ENCODE assay signal across 18 mouse cellular contexts in genomic region chr10:127955034-127955433, GRCm38 (mm10). TPM values are rescaled to one million over a fixed set of nuclear protein-coding genes. Genes with fewer than 3 reads are reported as not detected.
"Had no signal": no experiment of that assay in that cellular context is flagged by ENCODE, and none has a peak within 500 bp of the region (broad histone marks: within the 10 kb centered on the region; RNA-seq: fewer than 3 reads in every experiment).

No protein-coding gene starts in this region.

- H3K4me2 ChIP-seq: liver, embryonic 13.5 days; lung, embryonic 15.5 days; midbrain, embryonic 12.5 days; neural tube, embryonic 13.5 days; stomach, embryonic 15.5 days had no signal

- H3K9me3 ChIP-seq: limb, embryonic 10.5 days; liver, embryonic 13.5 days; lung, embryonic 15.5 days; midbrain, embryonic 12.5 days; neural tube, embryonic 13.5 days; stomach, embryonic 15.5 days had no signal

- H3K4me3 ChIP-seq: layer of hippocampus, adult 2 months; limb, embryonic 10.5 days; liver, embryonic 13.5 days; lung, embryonic 15.5 days; midbrain, embryonic 12.5 days; neural tube, embryonic 13.5 days; stomach, embryonic 15.5 days had no signal

- H3K27ac ChIP-seq: layer of hippocampus, adult 2 months; limb, embryonic 10.5 days; liver, embryonic 13.5 days; lung, embryonic 15.5 days; midbrain, embryonic 12.5 days; neural tube, embryonic 13.5 days; stomach, embryonic 15.5 days had no signal

- ATAC-seq: liver, postnatal 0 days; midbrain, embryonic 16.5 days had no signal

- H3K4me1 ChIP-seq: liver, embryonic 13.5 days; lung, embryonic 15.5 days; midbrain, embryonic 12.5 days; neural tube, embryonic 13.5 days; stomach, embryonic 15.5 days had no signal

- H3K36me3 ChIP-seq: limb, embryonic 10.5 days; liver, embryonic 13.5 days; lung, embryonic 15.5 days; midbrain, embryonic 12.5 days; neural tube, embryonic 13.5 days; stomach, embryonic 15.5 days had no signal

- H3K9ac ChIP-seq: liver, embryonic 13.5 days; liver, postnatal 0 days; lung, embryonic 15.5 days; midbrain, embryonic 12.5 days; neural tube, embryonic 13.5 days; stomach, embryonic 15.5 days had no signal

- DNase-seq: kidney, adult 2 months; kidney, postnatal 25 days; liver, embryonic 13.5 days; liver, postnatal 0 days; lung, postnatal 14 days; retina, postnatal 1 day; right cerebral cortex, postnatal 4 days; thymus, postnatal 36 days had no signal

- H3K27me3 ChIP-seq: liver, embryonic 13.5 days; lung, embryonic 15.5 days; midbrain, embryonic 12.5 days; neural tube, embryonic 13.5 days; stomach, embryonic 15.5 days had no signal

RNA-seq across cellular contexts. Expression of gene Hsd17b6, which starts 52.4 kb away (rescaled TPM):
- polyA plus RNA-seq: kidney, adult 2 months; kidney, embryonic 16.5 days; limb, embryonic 10.5 days; limb, embryonic 14.5 days; liver, embryonic 13.5 days; lung, embryonic 15.5 days; midbrain, embryonic 12.5 days; midbrain, embryonic 16.5 days; neural tube, embryonic 13.5 days; spleen, adult 2 months; stomach, embryonic 15.5 days had no signal

RNA-seq across cellular contexts. Expression of gene Sdr9c7, which starts 56.7 kb away (rescaled TPM):
- polyA plus RNA-seq: kidney, embryonic 16.5 days; limb, embryonic 10.5 days; liver, embryonic 13.5 days; lung, embryonic 15.5 days; midbrain, embryonic 12.5 days; midbrain, embryonic 16.5 days; neural tube, embryonic 13.5 days had no signal
